In the genomic region with DNA sequence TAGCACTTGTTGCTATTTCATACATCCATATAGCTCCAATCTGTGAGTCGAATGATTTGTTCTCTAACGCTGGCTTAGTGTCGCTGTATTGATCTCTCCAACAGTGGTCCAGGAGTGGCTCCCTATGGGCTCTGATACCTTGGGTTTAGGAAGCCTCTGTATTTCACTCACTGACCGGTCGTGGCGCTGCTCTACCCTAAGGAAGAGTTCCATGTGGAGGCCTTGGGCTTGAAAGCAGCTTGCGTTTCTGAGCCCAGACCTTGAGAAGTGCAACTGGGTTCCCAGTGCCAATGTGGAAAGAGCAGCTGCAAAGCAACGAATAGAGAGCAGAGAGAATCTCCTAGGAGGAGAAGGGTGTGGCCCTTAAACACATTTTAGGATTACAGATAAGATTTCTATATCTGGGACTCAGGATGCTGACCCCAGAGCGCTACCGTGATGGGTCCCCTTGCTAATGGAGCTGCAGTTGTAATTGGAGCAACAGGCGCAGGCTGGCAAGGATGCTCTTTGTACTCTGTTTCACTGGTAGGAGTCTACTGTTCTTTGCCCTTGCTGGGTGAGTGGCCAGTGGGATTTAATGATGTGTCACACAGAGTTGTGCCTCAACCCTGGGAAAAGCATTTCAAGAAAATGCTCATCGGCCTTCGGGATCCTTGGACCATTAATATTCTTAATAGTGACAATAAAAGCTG, we compare ENCODE assay signal across 10 mouse cellular contexts.
A peak's percentile ranks its signal among the peaks of the same experiment; 100 is the strongest.
DNase-seq lines count a peak whose midpoint lies in the region; ATAC-seq and TF ChIP-seq lines count a peak whose summit lies in the region.
"Had no signal": no experiment of that assay in that cellular context is flagged by ENCODE, and none has a peak within 500 bp of the region (broad histone marks: within the 10 kb centered on the region; RNA-seq: fewer than 3 reads in every experiment).

No protein-coding gene starts in this region.

- no peak for TF ChIP-seq POLR2A in limb, embryonic 14.5 days (IDR thresholded peaks at IDR 0.05; ENCODE audit: borderline replicate concordance, extremely low read depth, insufficient read depth, insufficient read length)

- H3K27ac ChIP-seq in layer of hippocampus, adult 2 months = 0 out of 2 replicates have a peak overlapping the region, but pooled peaks have one; percentile 7
- peak overlapping the region; percentile 79 for H3K27ac ChIP-seq in embryonic facial prominence, embryonic 15.5 days (replicated peaks)
- peak overlapping the region; percentile 89 for H3K27ac ChIP-seq in limb, embryonic 14.5 days (replicated peaks; ENCODE audit: low read depth, low read length)
- H3K27ac ChIP-seq: forebrain, embryonic 13.5 days had no signal

- H3K4me3 ChIP-seq in layer of hippocampus, adult 2 months = no peak overlapping the region
- no peak overlapping the region for H3K4me3 ChIP-seq in embryonic facial prominence, embryonic 15.5 days (replicated peaks)
- H3K4me3 ChIP-seq in limb, embryonic 14.5 days (replicated peaks; ENCODE audit: low read length) = 0 out of 2 replicates have a peak overlapping the region, but pooled peaks have one; percentile 0
- H3K4me3 ChIP-seq: forebrain, embryonic 13.5 days had no signal

- intact Hi-C loops in left cerebral cortex, postnatal 25 days (cut with DNase I) = no loop called here

- H3K36me3 ChIP-seq in embryonic facial prominence, embryonic 15.5 days = no peaks in the 10 kb centered on the region
- H3K36me3 ChIP-seq in limb, embryonic 14.5 days (ENCODE audit: control insufficient read depth, insufficient read depth, low read length) = no peaks in the 10 kb centered on the region

- no peak overlapping the region for H3K9ac ChIP-seq in embryonic facial prominence, embryonic 15.5 days
- no peak overlapping the region for H3K9ac ChIP-seq in limb, embryonic 14.5 days (ENCODE audit: low read depth, low read length, severe bottlenecking)
- H3K9ac ChIP-seq: forebrain, embryonic 13.5 days had no signal

- H3K4me2 ChIP-seq in embryonic facial prominence, embryonic 15.5 days (replicated peaks) = peak overlapping the region; percentile 30; the same call in 1 of the 2 replicates
- H3K4me2 ChIP-seq in limb, embryonic 14.5 days (replicated peaks; ENCODE audit: low read depth, low read length, severe bottlenecking) = peak overlapping the region; percentile 39; the same call in 1 of the 2 replicates
- H3K4me2 ChIP-seq: forebrain, embryonic 13.5 days had no signal

- ATAC-seq in embryonic facial prominence, embryonic 15.5 days (ENCODE audit: insufficient number of reproducible peaks, low FRiP score, low TSS enrichment, low read depth) = no peak
- no peak; the same call in 1 of the 2 replicates for ATAC-seq in limb, embryonic 14.5 days (ENCODE audit: low FRiP score, low read depth)
- ATAC-seq: forebrain, embryonic 13.5 days had no signal

- H3K27me3 ChIP-seq in embryonic facial prominence, embryonic 15.5 days = no peaks in the 10 kb centered on the region
- H3K27me3 ChIP-seq in limb, embryonic 14.5 days (ENCODE audit: control insufficient read depth, insufficient read depth, low read length) = no peaks in the 10 kb centered on the region
- H3K27me3 ChIP-seq: forebrain, embryonic 13.5 days had no signal

- peaks cover 18% of the 10 kb centered on the region for H3K4me1 ChIP-seq in embryonic facial prominence, embryonic 15.5 days
- peaks cover 19% of the 10 kb centered on the region for H3K4me1 ChIP-seq in limb, embryonic 14.5 days (ENCODE audit: control insufficient read depth, insufficient read depth, low read length)
- H3K4me1 ChIP-seq: forebrain, embryonic 13.5 days had no signal

- no peaks in the 10 kb centered on the region for H3K9me3 ChIP-seq in embryonic facial prominence, embryonic 15.5 days (replicated peaks)
- H3K9me3 ChIP-seq in limb, embryonic 14.5 days (ENCODE audit: control insufficient read depth, low read length) = no peaks in the 10 kb centered on the region
- H3K9me3 ChIP-seq: forebrain, embryonic 13.5 days had no signal

- no peak for DNase-seq in layer of hippocampus, adult 2 months (ENCODE audit: low spot score in 2 of 2)
- no peak for DNase-seq in layer of hippocampus, postnatal 36 days
- peak; percentile 14 for DNase-seq in adrenal gland, postnatal 25 days
- DNase-seq in limb, embryonic 14.5 days (ENCODE audit: low spot score) = no peak
- DNase-seq in right cerebral cortex, adult 18-20 months = no peak
- no peak for DNase-seq in left cerebral cortex, postnatal 25 days (ENCODE audit: low spot score in 2 of 2)
- DNase-seq in cerebellum, adult 8-10 months = no peak
- DNase-seq: cerebellum, adult 11 months had no signal

- WGBS in embryonic facial prominence, embryonic 15.5 days = 82% methylated on average over 13 of the region's 13 CpGs
- 56% methylated on average over 13 of the region's 13 CpGs for WGBS in limb, embryonic 14.5 days

- TF ChIP-seq CTCF in layer of hippocampus, adult 2 months (conservative IDR thresholded peaks at IDR 0.05) = no peak

Comparison
In these comparisons a context has a peak if more than half of its experiments do, and no peak if none do; other contexts are left out.
1. H3K27ac ChIP-seq: peak in every context shown above with its lines; median percentile 89 in limb, embryonic 14.5 days; 79 in embryonic facial prominence, embryonic 15.5 days; 7 in layer of hippocampus, adult 2 months.